25 mouse cellular contexts compared by ENCODE assay signal in genomic region chr2:72556064-72556821, GRCm38 (mm10).
DNase-seq lines count a peak whose midpoint lies in the region; ATAC-seq and TF ChIP-seq lines count a peak whose summit lies in the region.
"Had no signal": no experiment of that assay in that cellular context is flagged by ENCODE, and none has a peak within 500 bp of the region (broad histone marks: within the 10 kb centered on the region; RNA-seq: fewer than 3 reads in every experiment).

No protein-coding gene starts in this region.

- peak; percentile 7 for DNase-seq in lung, postnatal 0 days (ENCODE audit: low spot score)
- DNase-seq in lung, postnatal 25 days (ENCODE audit: low spot score), result no peak
- DNase-seq in embryo, embryonic 9.5 days (ENCODE audit: extremely low spot score), result peak; percentile 15
- no peak for DNase-seq in left cerebral cortex, postnatal 4 days
- no peak for DNase-seq in ovary, postnatal 10 days (ENCODE audit: low spot score)
- DNase-seq: adrenal gland, postnatal 10 days; cerebellum, adult 2 months; cerebellum, postnatal 36 days; kidney, postnatal 36 days; layer of hippocampus, postnatal 36 days; liver; thymus, postnatal 25 days had no signal

- no peak overlapping the region for H3K4me2 ChIP-seq in lung, postnatal 0 days (replicated peaks; ENCODE audit: low read depth, low read length)
- H3K4me2 ChIP-seq in forebrain, embryonic 15.5 days (replicated peaks), result no peak overlapping the region
- H3K4me2 ChIP-seq: embryonic facial prominence, embryonic 12.5 days; heart, embryonic 11.5 days; kidney, embryonic 15.5 days; liver, embryonic 15.5 days; stomach, embryonic 15.5 days had no signal

- no peaks in the 10 kb centered on the region for H3K27me3 ChIP-seq in lung, postnatal 0 days (replicated peaks; ENCODE audit: insufficient read depth, low read length)
- H3K27me3 ChIP-seq in forebrain, embryonic 15.5 days, result no peaks in the 10 kb centered on the region
- H3K27me3 ChIP-seq: embryonic facial prominence, embryonic 12.5 days; kidney, embryonic 15.5 days; liver, embryonic 15.5 days; lung, embryonic 15.5 days; stomach, embryonic 15.5 days had no signal

- no peak for TF ChIP-seq EP300 in lung, postnatal 0 days (IDR thresholded peaks at IDR 0.05)

- no peak overlapping the region for H3K27ac ChIP-seq in lung, postnatal 0 days (ENCODE audit: low read length)
- H3K27ac ChIP-seq in forebrain, embryonic 15.5 days (replicated peaks), result no peak overlapping the region
- H3K27ac ChIP-seq: hindbrain, postnatal 0 days; liver, embryonic 15.5 days; macrophage had no signal

- intact Hi-C loops in left cerebral cortex, postnatal 4 days (cut with DNase I), result no loop called here

- H3K9me3 ChIP-seq in lung, postnatal 0 days (ENCODE audit: low read length), result no peaks in the 10 kb centered on the region
- no peaks in the 10 kb centered on the region for H3K9me3 ChIP-seq in forebrain, embryonic 15.5 days
- H3K9me3 ChIP-seq: embryonic facial prominence, embryonic 12.5 days; kidney, embryonic 15.5 days; liver, embryonic 15.5 days; lung, embryonic 15.5 days; stomach, embryonic 15.5 days had no signal

- H3K4me3 ChIP-seq in lung, postnatal 0 days (ENCODE audit: low read depth, low read length), result no peak overlapping the region
- no peak overlapping the region for H3K4me3 ChIP-seq in forebrain, embryonic 15.5 days
- H3K4me3 ChIP-seq: embryonic facial prominence, embryonic 12.5 days; erythroblast, embryonic 14.5 days; gastrocnemius, adult 2 months; kidney, embryonic 15.5 days; liver, embryonic 15.5 days; lung, embryonic 15.5 days; stomach, embryonic 15.5 days had no signal

- 66% methylated on average over 8 of the region's 8 CpGs for WGBS in lung, postnatal 0 days
- 4% methylated on average over 8 of the region's 8 CpGs for WGBS in forebrain, embryonic 15.5 days

- H3K4me1 ChIP-seq in lung, postnatal 0 days (ENCODE audit: insufficient read depth, low read depth, low read length), result no peaks in the 10 kb centered on the region
- H3K4me1 ChIP-seq in forebrain, embryonic 15.5 days, result peaks cover 35% of the 10 kb centered on the region
- H3K4me1 ChIP-seq: liver, embryonic 15.5 days; stomach, embryonic 15.5 days had no signal

- no peak for TF ChIP-seq CTCF in lung, postnatal 0 days (IDR thresholded peaks at IDR 0.05)

- no peak overlapping the region for H3K9ac ChIP-seq in lung, postnatal 0 days (replicated peaks; ENCODE audit: low read depth)
- no peak overlapping the region for H3K9ac ChIP-seq in forebrain, embryonic 15.5 days (replicated peaks)
- H3K9ac ChIP-seq: embryonic facial prominence, embryonic 12.5 days; kidney, embryonic 15.5 days; liver, embryonic 15.5 days; lung, embryonic 15.5 days; stomach, embryonic 15.5 days had no signal

- no peaks in the 10 kb centered on the region for H3K36me3 ChIP-seq in lung, postnatal 0 days (ENCODE audit: insufficient read depth, low read length)
- no peaks in the 10 kb centered on the region for H3K36me3 ChIP-seq in forebrain, embryonic 15.5 days
- H3K36me3 ChIP-seq: embryonic facial prominence, embryonic 12.5 days; kidney, embryonic 15.5 days; liver, embryonic 15.5 days; lung, embryonic 15.5 days; stomach, embryonic 15.5 days had no signal

- no peak for ATAC-seq in lung, postnatal 0 days
- ATAC-seq in forebrain, embryonic 15.5 days (replicated peaks), result 0 out of 2 replicates have a peak, but pooled peaks have one; percentile 54
- no peak for ATAC-seq in granulocyte monocyte progenitor cell, adult 5-6 weeks (replicated peaks; ENCODE audit: poor library complexity, severe bottlenecking)
- ATAC-seq: hindbrain, postnatal 0 days; intestine, embryonic 16.5 days had no signal

Comparison
In these comparisons a context has a peak if more than half of its experiments do, and no peak if none do; other contexts are left out.
1. DNase-seq: peak in lung, postnatal 0 days (single experiment) and embryo, embryonic 9.5 days (single experiment); none in lung, postnatal 25 days (single experiment), left cerebral cortex, postnatal 4 days (single experiment) and ovary, postnatal 10 days (single experiment).